9 mouse cellular contexts compared by ENCODE assay signal in the genomic region with DNA sequence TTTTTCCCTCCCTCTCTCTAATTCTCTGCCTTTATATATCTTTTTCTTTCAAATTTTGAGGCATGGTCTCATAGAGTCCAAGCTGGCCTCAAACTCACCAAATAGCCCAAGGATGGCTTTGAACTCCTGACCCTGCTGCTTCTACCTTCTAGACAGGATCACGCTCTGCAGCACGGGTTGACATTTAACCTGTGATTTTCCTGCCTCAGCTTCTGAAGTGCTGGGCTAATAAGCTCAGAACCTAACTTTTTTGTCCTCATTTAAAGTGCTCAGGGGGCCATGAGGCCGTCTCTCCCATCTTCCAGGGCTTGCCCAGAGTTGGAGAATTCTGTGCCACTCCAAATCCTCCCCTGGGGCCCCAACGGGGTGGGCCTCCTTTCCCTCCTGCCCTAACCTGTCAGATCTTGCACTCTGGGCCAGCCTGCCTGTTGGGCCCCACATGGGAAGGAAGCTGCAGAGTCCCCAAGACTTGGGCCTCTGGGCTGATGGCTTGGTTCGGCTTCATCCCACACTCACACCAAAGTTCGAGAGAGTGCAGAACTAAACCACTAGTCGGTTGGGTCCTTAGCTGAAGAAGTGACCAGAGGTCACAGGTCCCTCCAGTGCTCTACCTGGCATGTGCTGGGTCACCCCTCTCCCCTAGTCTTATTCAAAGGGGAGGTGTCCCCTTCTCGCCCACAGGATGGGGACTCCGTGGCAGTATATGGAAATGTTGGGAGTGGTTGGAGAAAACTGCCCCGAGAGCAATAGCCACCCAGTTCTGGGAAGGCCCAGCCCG. TPM values are rescaled to one million over a fixed set of nuclear protein-coding genes. Genes with fewer than 3 reads are reported as not detected.
DNase-seq lines count a peak whose midpoint lies in the region; ATAC-seq and TF ChIP-seq lines count a peak whose summit lies in the region.
"Had no signal": no experiment of that assay in that cellular context is flagged by ENCODE, and none has a peak within 500 bp of the region (broad histone marks: within the 10 kb centered on the region; RNA-seq: fewer than 3 reads in every experiment).

No protein-coding gene starts in this region.

- TF ChIP-seq CTCF in lung, postnatal 0 days (IDR thresholded peaks at IDR 0.05), result no peak
- no peak for TF ChIP-seq CTCF in intestine, postnatal 0 days (IDR thresholded peaks at IDR 0.05; ENCODE audit: low read depth)

- H3K4me1 ChIP-seq in lung, postnatal 0 days (ENCODE audit: insufficient read depth, low read depth, low read length), result peaks cover 21% of the 10 kb centered on the region
- H3K4me1 ChIP-seq in forebrain, embryonic 12.5 days, result peaks cover 65% of the 10 kb centered on the region
- no peaks in the 10 kb centered on the region; the same call in 1 of the 2 replicates for H3K4me1 ChIP-seq in intestine, postnatal 0 days (replicated peaks; ENCODE audit: control insufficient read depth, insufficient read depth, low read length)
- peaks cover 70% of the 10 kb centered on the region for H3K4me1 ChIP-seq in neural tube, embryonic 15.5 days

- WGBS in lung, postnatal 0 days, result 46% methylated on average over 11 of the region's 11 CpGs
- 47% methylated on average over 11 of the region's 11 CpGs for WGBS in forebrain, embryonic 12.5 days
- WGBS in intestine, postnatal 0 days, result 52% methylated on average over 11 of the region's 11 CpGs
- 59% methylated on average over 11 of the region's 11 CpGs for WGBS in neural tube, embryonic 15.5 days

- no peak for TF ChIP-seq EP300 in lung, postnatal 0 days (IDR thresholded peaks at IDR 0.05)

- H3K36me3 ChIP-seq in lung, postnatal 0 days (ENCODE audit: insufficient read depth, low read length), result no peaks in the 10 kb centered on the region
- H3K36me3 ChIP-seq in forebrain, embryonic 12.5 days (replicated peaks), result no peaks in the 10 kb centered on the region
- no peaks in the 10 kb centered on the region for H3K36me3 ChIP-seq in intestine, postnatal 0 days (ENCODE audit: control insufficient read depth, insufficient read depth)
- H3K36me3 ChIP-seq in neural tube, embryonic 15.5 days, result no peaks in the 10 kb centered on the region

- peak overlapping the region; percentile 99 for H3K27ac ChIP-seq in lung, postnatal 0 days (ENCODE audit: low read length)
- H3K27ac ChIP-seq in forebrain, embryonic 12.5 days, result peak overlapping the region; percentile 93
- peak overlapping the region; percentile 61; the same call in 1 of the 2 replicates for H3K27ac ChIP-seq in intestine, postnatal 0 days (ENCODE audit: low read depth, low read length)
- H3K27ac ChIP-seq in neural tube, embryonic 15.5 days (replicated peaks), result peak overlapping the region; percentile 85

- no peak overlapping the region for H3K9ac ChIP-seq in lung, postnatal 0 days (replicated peaks; ENCODE audit: low read depth)
- H3K9ac ChIP-seq in forebrain, embryonic 12.5 days, result no peak overlapping the region
- H3K9ac ChIP-seq in intestine, postnatal 0 days (ENCODE audit: low read depth, low read length), result no peak overlapping the region
- no peak overlapping the region for H3K9ac ChIP-seq in neural tube, embryonic 15.5 days (replicated peaks)
- H3K9ac ChIP-seq: liver, embryonic 14.5 days had no signal

- no peaks in the 10 kb centered on the region for H3K27me3 ChIP-seq in lung, postnatal 0 days (replicated peaks; ENCODE audit: insufficient read depth, low read length)
- H3K27me3 ChIP-seq in forebrain, embryonic 12.5 days, result peaks cover 22% of the 10 kb centered on the region; the same call in 1 of the 2 replicates
- H3K27me3 ChIP-seq in intestine, postnatal 0 days (replicated peaks; ENCODE audit: control insufficient read depth, insufficient read depth, low read length), result no peaks in the 10 kb centered on the region
- H3K27me3 ChIP-seq in neural tube, embryonic 15.5 days (replicated peaks), result peaks cover 6% of the 10 kb centered on the region; the same call in 1 of the 2 replicates

- no peak for ATAC-seq in lung, postnatal 0 days
- ATAC-seq in forebrain, embryonic 12.5 days (ENCODE audit: low FRiP score), result no peak
- ATAC-seq in intestine, postnatal 0 days, result no peak
- ATAC-seq in neural tube, embryonic 15.5 days (ENCODE audit: low FRiP score), result no peak

- no peak for DNase-seq in lung, postnatal 0 days (ENCODE audit: low spot score)
- no peak for DNase-seq in lung, postnatal 10 days
- no peak for DNase-seq in right cerebral cortex, postnatal 10 days (ENCODE audit: low spot score in 2 of 2)
- DNase-seq in urinary bladder, postnatal 25 days (ENCODE audit: low spot score), result no peak
- no peak for DNase-seq in testis, postnatal 14 days (ENCODE audit: low spot score)

- no peak overlapping the region for H3K4me2 ChIP-seq in lung, postnatal 0 days (replicated peaks; ENCODE audit: low read depth, low read length)
- H3K4me2 ChIP-seq in forebrain, embryonic 12.5 days, result peak overlapping the region; percentile 87
- H3K4me2 ChIP-seq in intestine, postnatal 0 days (replicated peaks; ENCODE audit: low read depth), result no peak overlapping the region; the same call in 1 of the 2 replicates
- peak overlapping the region; percentile 77; the same call in 1 of the 2 replicates for H3K4me2 ChIP-seq in neural tube, embryonic 15.5 days

- no peak overlapping the region for H3K4me3 ChIP-seq in lung, postnatal 0 days (ENCODE audit: low read depth, low read length)
- H3K4me3 ChIP-seq in forebrain, embryonic 12.5 days (replicated peaks), result 0 out of 2 replicates have a peak overlapping the region, but pooled peaks have one; percentile 49
- no peak overlapping the region for H3K4me3 ChIP-seq in intestine, postnatal 0 days (ENCODE audit: low read depth, low read length)
- H3K4me3 ChIP-seq in neural tube, embryonic 15.5 days (replicated peaks), result no peak overlapping the region

- H3K9me3 ChIP-seq in lung, postnatal 0 days (ENCODE audit: low read length), result no peaks in the 10 kb centered on the region
- H3K9me3 ChIP-seq in forebrain, embryonic 12.5 days, result no peaks in the 10 kb centered on the region
- no peaks in the 10 kb centered on the region for H3K9me3 ChIP-seq in intestine, postnatal 0 days (ENCODE audit: control insufficient read depth)
- H3K9me3 ChIP-seq in neural tube, embryonic 15.5 days (replicated peaks), result no peaks in the 10 kb centered on the region

RNA-seq across cellular contexts. Expression of a gene that starts 14.5 kb away (rescaled TPM):
- 1.9 and 3.2 TPM in 2 replicates for polyA plus RNA-seq in lung, postnatal 0 days (2015; fragmentation: Nextera tagmentation; extraction: Ambion mirVana)
- 5.9 and 6.0 TPM in 2 replicates for polyA plus RNA-seq in forebrain, embryonic 12.5 days (2016; fragmentation: Nextera tagmentation; extraction: Ambion mirVana)
- 1.6 and 1.8 TPM in 2 replicates for polyA plus RNA-seq in intestine, postnatal 0 days (2015; fragmentation: Nextera tagmentation; extraction: Ambion mirVana)
- 7.4 and 11.9 TPM in 2 replicates for polyA plus RNA-seq in neural tube, embryonic 15.5 days (2015; fragmentation: Nextera tagmentation; extraction: Ambion mirVana)

RNA-seq across cellular contexts. Expression of a gene that starts 37.3 kb away (rescaled TPM):
- polyA plus RNA-seq in lung, postnatal 0 days (2015; fragmentation: Nextera tagmentation; extraction: Ambion mirVana), result 7.8 and 8.4 TPM in 2 replicates
- polyA plus RNA-seq in forebrain, embryonic 12.5 days (2016; fragmentation: Nextera tagmentation; extraction: Ambion mirVana), result 47.7 and 53.4 TPM in 2 replicates
- polyA plus RNA-seq in intestine, postnatal 0 days (2015; fragmentation: Nextera tagmentation; extraction: Ambion mirVana), result 3.7 and 3.8 TPM in 2 replicates
- 14.8 and 16.0 TPM in 2 replicates for polyA plus RNA-seq in neural tube, embryonic 15.5 days (2015; fragmentation: Nextera tagmentation; extraction: Ambion mirVana)

RNA-seq across cellular contexts. Expression of a gene that starts 50.0 kb away (rescaled TPM):
- polyA plus RNA-seq in lung, postnatal 0 days (2015; fragmentation: Nextera tagmentation; extraction: Ambion mirVana), result 302 and 339 TPM in 2 replicates
- 267 and 271 TPM in 2 replicates for polyA plus RNA-seq in forebrain, embryonic 12.5 days (2016; fragmentation: Nextera tagmentation; extraction: Ambion mirVana)
- 308 and 309 TPM in 2 replicates for polyA plus RNA-seq in intestine, postnatal 0 days (2015; fragmentation: Nextera tagmentation; extraction: Ambion mirVana)
- 263 and 280 TPM in 2 replicates for polyA plus RNA-seq in neural tube, embryonic 15.5 days (2015; fragmentation: Nextera tagmentation; extraction: Ambion mirVana)

RNA-seq across cellular contexts. Expression of a gene that starts 51.7 kb away (rescaled TPM):
- polyA plus RNA-seq in lung, postnatal 0 days (2015; fragmentation: Nextera tagmentation; extraction: Ambion mirVana), result 0.80 and 1.0 TPM in 2 replicates
- polyA plus RNA-seq in forebrain, embryonic 12.5 days (2016; fragmentation: Nextera tagmentation; extraction: Ambion mirVana), result 2.1 and 2.3 TPM in 2 replicates
- 0.17 and 0.18 TPM in 2 replicates for polyA plus RNA-seq in intestine, postnatal 0 days (2015; fragmentation: Nextera tagmentation; extraction: Ambion mirVana)
- polyA plus RNA-seq in neural tube, embryonic 15.5 days (2015; fragmentation: Nextera tagmentation; extraction: Ambion mirVana), result 2.0 and 2.6 TPM in 2 replicates

RNA-seq across cellular contexts. Expression of a gene that starts 51.8 kb away (rescaled TPM):
- polyA plus RNA-seq in lung, postnatal 0 days (2015; fragmentation: Nextera tagmentation; extraction: Ambion mirVana), result 15.6 and 16.3 TPM in 2 replicates
- polyA plus RNA-seq in forebrain, embryonic 12.5 days (2016; fragmentation: Nextera tagmentation; extraction: Ambion mirVana), result 17.7 and 20.4 TPM in 2 replicates
- polyA plus RNA-seq in intestine, postnatal 0 days (2015; fragmentation: Nextera tagmentation; extraction: Ambion mirVana), result 16.2 and 16.9 TPM in 2 replicates
- 41.3 and 43.7 TPM in 2 replicates for polyA plus RNA-seq in neural tube, embryonic 15.5 days (2015; fragmentation: Nextera tagmentation; extraction: Ambion mirVana)

Comparison
In these comparisons a context has a peak if more than half of its experiments do, and no peak if none do; other contexts are left out.
1. H3K4me2 ChIP-seq: peak in forebrain, embryonic 12.5 days (single experiment) and neural tube, embryonic 15.5 days (single experiment); none in lung, postnatal 0 days (single experiment) and intestine, postnatal 0 days (single experiment).
2. Peak in every context shown above with its lines, with median percentiles within 50 percentile points of each other: H3K27ac ChIP-seq.